Mouse (Mus musculus): ENCODE measurements at regions not wholly inside any gene's neighbourhood (a gene's known extent, or its start where the extent isn't known, plus 50 kb on each side); places are given as distances from the start of the nearest gene placed in this dataset.

DNA sequence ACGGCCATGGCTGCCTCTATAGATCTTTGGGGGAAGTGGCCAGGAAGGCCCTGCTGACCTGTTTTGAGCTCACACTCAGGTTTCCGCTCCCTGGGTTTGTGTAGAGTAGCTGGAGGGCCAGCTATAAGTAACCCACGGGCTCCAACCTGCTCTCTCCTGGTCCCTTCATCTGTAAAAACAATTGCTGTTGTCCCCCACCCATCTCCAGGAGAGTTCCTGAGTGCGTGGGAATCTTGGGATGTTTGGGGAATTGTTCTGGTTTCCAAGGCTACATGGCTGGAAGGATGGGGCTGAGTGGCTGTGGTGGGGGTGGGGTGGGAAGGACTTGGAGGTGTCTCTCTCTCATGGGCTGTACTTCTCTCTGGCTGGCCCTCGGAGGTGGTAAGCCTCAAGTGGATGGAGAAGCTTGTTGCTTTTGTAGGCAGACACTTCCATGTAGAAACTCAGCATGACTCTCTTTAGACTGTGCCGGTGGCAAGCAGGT lies 86.0 kb downstream of the Ackr3 start:
- Histone ChIP-seq H3K4me1 (replicated peaks) (peaks cover 47% of the 10 kb centered on the region), H3K9ac (no peak overlapping the region), H3K36me3 (no peaks in the 10 kb centered on the region), H3K27ac (ENCODE audit: poor library complexity, severe bottlenecking) (peak overlapping the region; percentile 75), H3K9me3 (replicated peaks) (no peaks in the 10 kb centered on the region), H3K4me3 (no peak overlapping the region), H3K4me2 (peak overlapping the region; percentile 12), H3K27me3 (replicated peaks) (peaks cover 5% of the 10 kb centered on the region; the same call in 1 of the 2 replicates)
- WGBS = 24% methylated on average over 6 of the region's 6 CpGs
- ATAC-seq (ENCODE audit: insufficient number of reproducible peaks, low FRiP score) = peak; percentile 56

DNA sequence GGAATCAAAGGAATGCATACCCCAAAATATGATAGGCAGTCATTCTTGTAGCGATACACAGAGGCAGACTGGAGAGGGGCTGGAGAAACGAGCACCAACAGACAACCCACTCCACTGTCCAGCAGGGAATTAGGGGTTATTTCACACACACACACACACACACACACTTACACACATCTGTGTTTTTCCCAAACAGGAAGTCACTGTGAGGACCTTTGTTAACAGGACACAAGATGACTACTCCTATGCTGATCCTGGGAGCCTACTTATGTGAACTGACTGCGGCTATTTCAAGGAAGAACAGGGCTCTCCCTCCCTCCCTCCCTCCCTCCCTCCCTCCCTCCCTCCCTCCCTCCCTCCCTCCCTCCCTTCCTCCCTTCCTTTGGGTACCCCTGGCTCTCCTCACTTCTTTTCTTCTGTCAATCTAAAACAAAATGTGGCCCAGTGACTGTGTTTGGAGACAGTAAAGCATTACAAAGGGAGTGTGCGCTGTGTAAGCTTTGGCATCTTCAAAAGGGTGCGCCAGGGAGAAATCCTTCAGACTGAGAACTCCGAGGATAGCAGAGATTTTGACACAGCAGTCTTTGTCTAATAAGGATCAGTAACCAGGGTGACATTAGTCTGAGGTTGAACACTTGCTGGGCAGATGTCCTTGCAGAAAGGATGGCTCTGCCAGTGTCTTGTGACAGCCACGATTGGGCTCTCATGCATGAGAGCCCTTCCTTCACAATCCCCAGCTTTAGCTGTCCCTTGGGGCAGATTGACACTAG lies 86.8 kb downstream of the Ackr3 start:
- ATAC-seq (ENCODE audit: insufficient number of reproducible peaks, low FRiP score) = no peak
- peak overlapping the region; percentile 75 for H3K27ac ChIP-seq (ENCODE audit: poor library complexity, severe bottlenecking)

DNA sequence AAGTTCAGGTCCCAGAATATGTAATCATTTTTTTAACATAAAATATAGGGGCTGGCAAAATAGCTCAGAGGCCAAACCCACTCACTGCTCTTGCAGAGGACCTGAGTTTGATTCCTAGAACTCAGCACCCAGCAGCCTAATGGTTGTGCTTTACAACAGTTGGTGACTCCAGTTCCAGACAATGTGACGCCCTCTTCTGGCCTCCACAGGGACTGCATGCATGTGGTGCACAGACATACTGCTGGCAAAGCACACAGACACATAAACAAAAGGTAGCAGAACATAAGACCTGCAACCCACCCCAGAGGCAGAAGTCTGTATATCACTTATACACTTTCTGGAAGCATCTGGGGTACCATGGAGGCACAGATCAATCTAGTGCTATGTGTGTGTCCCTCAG lies 87.5 kb downstream of the Ackr3 start:
- WGBS = 68% methylated on average over 1 of the region's 1 CpGs
- no peak overlapping the region for H3K9ac ChIP-seq

More for the DNA sequence above, 86.8 kb downstream of the Ackr3 start:
- Histone ChIP-seq H3K4me2 (no peak overlapping the region), H3K4me3 (no peak overlapping the region), H3K27me3 (replicated peaks) (peaks cover 5% of the 10 kb centered on the region; the same call in 1 of the 2 replicates), H3K9me3 (replicated peaks) (no peaks in the 10 kb centered on the region), H3K36me3 (no peaks in the 10 kb centered on the region), H3K4me1 (replicated peaks) (peaks cover 38% of the 10 kb centered on the region), H3K9ac (no peak overlapping the region)
- 67% methylated on average over 7 of the region's 7 CpGs for WGBS

DNA sequence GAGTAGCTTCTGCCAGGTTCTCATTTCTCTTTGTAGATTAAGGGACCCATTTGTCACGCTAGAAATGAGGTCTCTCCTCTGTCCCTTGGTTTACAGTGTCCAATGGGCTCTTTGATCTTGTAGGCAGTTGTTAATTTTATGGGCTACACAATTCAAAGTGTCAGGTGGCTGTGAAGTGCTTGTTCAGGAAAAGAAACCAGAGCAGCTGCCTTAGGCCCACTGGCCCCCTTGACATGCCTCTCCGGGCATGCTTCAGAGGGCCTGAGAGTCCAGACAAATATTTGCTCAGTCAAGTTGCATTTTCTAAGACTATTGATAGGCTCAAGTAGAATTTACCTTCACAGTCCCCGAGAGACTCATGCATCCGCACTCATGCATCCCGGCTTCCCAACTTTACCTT lies 94.0 kb downstream of the Ackr3 start:
- Histone ChIP-seq H3K36me3 (no peaks in the 10 kb centered on the region), H3K4me3 (no peak overlapping the region), H3K27me3 (replicated peaks) (no peaks in the 10 kb centered on the region), H3K4me1 (replicated peaks) (peaks cover 7% of the 10 kb centered on the region; the same call in 1 of the 2 replicates), H3K9ac (no peak overlapping the region), H3K4me2 (no peak overlapping the region), H3K9me3 (replicated peaks) (no peaks in the 10 kb centered on the region), H3K27ac (ENCODE audit: poor library complexity, severe bottlenecking) (no peak overlapping the region)
- 57% methylated on average over 5 of the region's 5 CpGs for WGBS
- ATAC-seq (ENCODE audit: insufficient number of reproducible peaks, low FRiP score) = no peak

More for the DNA sequence above, 87.5 kb downstream of the Ackr3 start:
- H3K4me3 ChIP-seq = no peak overlapping the region
- peaks cover 5% of the 10 kb centered on the region; the same call in 1 of the 2 replicates for H3K27me3 ChIP-seq (replicated peaks)
- ATAC-seq (ENCODE audit: insufficient number of reproducible peaks, low FRiP score) = no peak
- H3K9me3 ChIP-seq (replicated peaks) = no peaks in the 10 kb centered on the region
- no peak overlapping the region for H3K4me2 ChIP-seq
- H3K36me3 ChIP-seq = no peaks in the 10 kb centered on the region
- H3K4me1 ChIP-seq (replicated peaks) = peaks cover 33% of the 10 kb centered on the region
- H3K27ac ChIP-seq (ENCODE audit: poor library complexity, severe bottlenecking) = no peak overlapping the region

DNA sequence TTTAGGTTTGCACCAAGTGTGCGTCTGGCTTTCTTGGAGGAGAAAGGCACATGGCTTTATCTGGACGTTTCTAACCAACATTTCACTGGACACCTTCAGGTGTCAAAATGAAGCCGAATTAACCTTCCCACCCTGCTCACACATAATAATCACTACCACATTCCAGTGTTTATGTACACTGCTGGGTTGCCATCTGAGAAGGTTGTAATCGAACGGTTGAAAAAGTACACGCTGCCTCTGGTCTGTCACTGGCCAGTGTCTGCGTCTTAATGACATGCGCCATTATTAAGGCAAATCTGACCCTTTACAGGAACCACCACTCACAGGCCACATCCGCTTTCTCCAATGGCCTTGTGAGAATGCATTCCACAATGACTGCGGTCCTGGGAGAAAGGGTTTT lies 96.4 kb downstream of the Ackr3 start:
- ATAC-seq (ENCODE audit: insufficient number of reproducible peaks, low FRiP score) = no peak
- no peaks in the 10 kb centered on the region for H3K27me3 ChIP-seq (replicated peaks)
- peaks cover 4% of the 10 kb centered on the region for H3K9me3 ChIP-seq (replicated peaks)
- WGBS = 59% methylated on average over 10 of the region's 10 CpGs
- H3K36me3 ChIP-seq = no peaks in the 10 kb centered on the region
- H3K4me2 ChIP-seq = no peak overlapping the region
- no peak overlapping the region for H3K9ac ChIP-seq
- H3K4me1 ChIP-seq (replicated peaks) = peaks cover 7% of the 10 kb centered on the region; the same call in 1 of the 2 replicates
- H3K27ac ChIP-seq (ENCODE audit: poor library complexity, severe bottlenecking) = no peak overlapping the region
- no peak overlapping the region for H3K4me3 ChIP-seq

DNA sequence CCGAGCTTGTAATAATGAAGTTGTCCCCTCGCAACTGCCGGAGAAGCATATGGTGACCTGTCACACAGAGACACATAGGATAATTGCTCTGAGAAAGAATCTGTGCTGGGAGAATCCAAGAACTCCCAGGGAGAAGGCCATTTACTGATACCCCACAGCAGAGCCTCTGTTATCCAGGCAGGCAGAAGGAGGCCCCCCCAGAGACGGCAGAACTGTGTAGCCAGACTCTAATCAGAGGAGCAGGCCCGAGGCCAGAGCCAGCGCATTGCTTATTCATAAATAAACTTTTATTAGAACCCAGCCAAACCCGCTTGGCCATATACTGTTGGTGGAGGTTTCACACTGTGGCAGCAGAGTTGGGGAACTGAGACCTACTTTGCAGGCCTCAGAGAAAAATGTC lies 100.6 kb downstream of the Ackr3 start:
- no peak for ATAC-seq (ENCODE audit: insufficient number of reproducible peaks, low FRiP score)
- H3K9ac ChIP-seq = no peak overlapping the region
- no peak overlapping the region for H3K4me3 ChIP-seq
- no peaks in the 10 kb centered on the region for H3K27me3 ChIP-seq (replicated peaks)
- no peaks in the 10 kb centered on the region for H3K4me1 ChIP-seq (replicated peaks)
- H3K9me3 ChIP-seq (replicated peaks) = peaks cover 4% of the 10 kb centered on the region
- no peak overlapping the region for H3K27ac ChIP-seq (ENCODE audit: poor library complexity, severe bottlenecking)
- H3K36me3 ChIP-seq = no peaks in the 10 kb centered on the region
- 65% methylated on average over 7 of the region's 7 CpGs for WGBS
- H3K4me2 ChIP-seq = no peak overlapping the region

DNA sequence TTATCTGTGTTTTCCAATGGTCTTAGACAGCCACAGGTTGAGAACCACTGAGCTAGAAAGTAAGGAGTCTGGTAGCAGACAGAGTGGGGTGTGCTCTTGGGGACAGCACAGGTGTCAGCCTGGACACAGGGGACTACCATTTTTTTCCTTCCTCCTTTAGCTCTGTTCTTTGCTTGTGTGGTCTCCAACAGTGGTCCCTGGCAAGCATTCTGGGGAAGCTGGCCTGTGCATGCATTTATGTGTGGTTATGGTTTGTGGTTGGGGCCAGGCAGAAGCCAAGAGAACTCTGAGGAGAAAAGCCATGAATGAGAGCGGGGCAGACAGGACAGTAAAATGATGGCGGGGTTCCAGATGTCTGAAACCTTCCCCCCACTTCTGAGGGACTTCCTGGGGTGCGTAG lies 107.2 kb downstream of the Ackr3 start:
- no peaks in the 10 kb centered on the region; the same call in 1 of the 2 replicates for H3K27me3 ChIP-seq (replicated peaks)
- no peak for ATAC-seq (ENCODE audit: insufficient number of reproducible peaks, low FRiP score)
- H3K4me1 ChIP-seq (replicated peaks) = no peaks in the 10 kb centered on the region
- H3K27ac ChIP-seq (ENCODE audit: poor library complexity, severe bottlenecking) = no peak overlapping the region
- H3K36me3 ChIP-seq = no peaks in the 10 kb centered on the region
- no peak overlapping the region for H3K4me3 ChIP-seq
- H3K9me3 ChIP-seq (replicated peaks) = no peaks in the 10 kb centered on the region
- H3K4me2 ChIP-seq = no peak overlapping the region
- H3K9ac ChIP-seq = no peak overlapping the region
- WGBS = 71% methylated on average over 3 of the region's 3 CpGs

DNA sequence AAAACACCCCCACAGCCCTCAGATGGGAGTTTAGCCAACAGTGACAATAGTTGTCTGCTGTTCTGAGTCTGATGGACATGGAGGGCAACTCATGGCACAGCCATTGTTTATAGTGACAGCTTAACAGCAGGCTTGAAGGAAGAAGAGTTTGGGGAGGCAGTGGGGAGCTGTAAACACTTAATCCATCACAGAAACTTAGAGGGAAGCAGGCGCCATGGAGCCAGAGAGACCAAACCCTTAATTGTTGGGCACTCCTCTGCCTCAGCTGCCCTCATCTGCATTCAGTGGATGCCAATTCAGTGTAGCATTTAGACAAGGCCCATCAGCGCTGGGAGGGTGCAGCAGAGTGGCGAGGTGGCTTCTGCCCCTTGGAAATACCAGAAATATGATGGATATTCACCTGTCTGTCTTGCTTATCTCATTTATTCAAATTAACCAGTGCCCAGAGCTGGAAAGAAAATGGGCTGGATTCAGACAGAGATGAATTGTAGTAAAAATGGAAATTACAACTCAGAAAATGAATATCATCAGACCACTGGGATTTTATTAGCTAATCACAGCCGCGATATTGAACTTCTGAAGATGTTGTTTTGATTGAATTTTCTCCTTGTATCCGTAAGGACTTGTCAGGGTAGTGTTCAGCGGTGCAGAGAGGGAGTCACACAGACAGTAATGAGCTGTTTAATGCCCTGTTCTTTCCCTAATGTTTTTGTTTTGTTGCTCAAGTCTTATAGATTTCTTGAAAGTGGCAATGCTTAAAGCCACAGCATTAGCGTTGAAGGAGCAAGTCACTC lies 108.1 kb downstream of the Ackr3 start:
- ATAC-seq (ENCODE audit: insufficient number of reproducible peaks, low FRiP score) = no peak
- Histone ChIP-seq H3K4me1 (replicated peaks) (no peaks in the 10 kb centered on the region), H3K27ac (ENCODE audit: poor library complexity, severe bottlenecking) (no peak overlapping the region), H3K4me3 (no peak overlapping the region), H3K27me3 (replicated peaks) (no peaks in the 10 kb centered on the region; the same call in 1 of the 2 replicates), H3K4me2 (no peak overlapping the region), H3K9me3 (replicated peaks) (no peaks in the 10 kb centered on the region), H3K36me3 (no peaks in the 10 kb centered on the region), H3K9ac (no peak overlapping the region)
- 75% methylated on average over 8 of the region's 8 CpGs for WGBS

DNA sequence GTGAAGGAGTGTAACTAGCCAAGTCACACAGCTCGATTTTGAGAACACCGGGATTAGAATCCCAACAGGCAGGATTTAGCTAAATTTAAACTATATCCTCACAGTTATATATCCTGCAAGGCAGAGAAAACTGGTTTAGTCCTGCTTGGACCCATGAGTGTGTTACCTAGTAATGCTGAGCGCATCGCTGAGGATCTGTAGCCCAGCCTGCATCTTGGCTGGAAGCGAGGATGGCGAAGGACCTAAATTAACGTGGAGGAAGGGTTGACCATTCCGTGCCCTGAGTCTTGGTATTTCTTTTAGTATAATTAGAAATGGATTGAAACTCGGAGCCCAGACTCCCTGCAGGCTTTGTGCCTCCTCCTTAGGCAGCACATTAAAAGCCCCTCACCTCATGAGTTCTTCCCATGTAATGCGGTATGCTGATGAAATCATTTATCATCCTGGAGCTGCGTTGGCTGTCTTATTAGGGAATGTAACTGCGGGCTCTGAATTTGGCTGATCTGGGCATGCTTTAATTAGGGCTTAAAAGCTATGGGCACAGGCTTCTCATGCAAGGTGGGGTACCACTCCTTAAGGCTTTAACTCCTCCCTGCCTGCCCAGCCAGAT lies 110.1 kb downstream of the Ackr3 start:
- H3K4me1 ChIP-seq (replicated peaks) = no peaks in the 10 kb centered on the region
- H3K27ac ChIP-seq (ENCODE audit: poor library complexity, severe bottlenecking) = no peak overlapping the region
- H3K9ac ChIP-seq = no peak overlapping the region
- ATAC-seq (ENCODE audit: insufficient number of reproducible peaks, low FRiP score) = no peak
- 87% methylated on average over 12 of the region's 12 CpGs for WGBS
- no peaks in the 10 kb centered on the region for H3K9me3 ChIP-seq (replicated peaks)
- no peaks in the 10 kb centered on the region; the same call in 1 of the 2 replicates for H3K27me3 ChIP-seq (replicated peaks)
- H3K4me2 ChIP-seq = no peak overlapping the region
- H3K4me3 ChIP-seq = no peak overlapping the region
- no peaks in the 10 kb centered on the region for H3K36me3 ChIP-seq

DNA sequence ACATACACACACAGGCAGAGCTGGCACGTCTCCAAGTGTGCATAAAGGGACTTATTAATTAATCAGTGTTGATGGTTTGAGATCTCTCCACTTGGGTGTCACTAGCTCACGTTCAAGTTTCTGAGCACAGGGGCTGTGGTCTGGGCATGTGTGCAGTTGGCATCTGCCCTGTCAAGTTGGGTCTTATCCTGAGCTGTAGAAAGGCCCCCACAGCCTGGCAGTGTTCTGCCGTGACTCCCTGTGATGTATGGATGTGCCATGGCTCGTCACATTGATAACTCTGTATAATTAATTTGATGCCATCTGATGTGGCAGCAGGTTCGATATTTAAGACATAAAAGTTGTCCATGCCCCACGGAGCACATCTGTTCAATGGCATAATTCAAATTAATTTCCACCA lies 114.1 kb downstream of the Ackr3 start:
- no peak overlapping the region for H3K4me3 ChIP-seq
- H3K9ac ChIP-seq = no peak overlapping the region
- WGBS = 84% methylated on average over 6 of the region's 6 CpGs
- no peaks in the 10 kb centered on the region for H3K9me3 ChIP-seq (replicated peaks)
- H3K4me2 ChIP-seq = no peak overlapping the region
- H3K27ac ChIP-seq (ENCODE audit: poor library complexity, severe bottlenecking) = no peak overlapping the region
- no peaks in the 10 kb centered on the region; the same call in 1 of the 2 replicates for H3K27me3 ChIP-seq (replicated peaks)
- ATAC-seq (ENCODE audit: insufficient number of reproducible peaks, low FRiP score) = no peak
- H3K4me1 ChIP-seq (replicated peaks) = no peaks in the 10 kb centered on the region
- H3K36me3 ChIP-seq = no peaks in the 10 kb centered on the region

DNA sequence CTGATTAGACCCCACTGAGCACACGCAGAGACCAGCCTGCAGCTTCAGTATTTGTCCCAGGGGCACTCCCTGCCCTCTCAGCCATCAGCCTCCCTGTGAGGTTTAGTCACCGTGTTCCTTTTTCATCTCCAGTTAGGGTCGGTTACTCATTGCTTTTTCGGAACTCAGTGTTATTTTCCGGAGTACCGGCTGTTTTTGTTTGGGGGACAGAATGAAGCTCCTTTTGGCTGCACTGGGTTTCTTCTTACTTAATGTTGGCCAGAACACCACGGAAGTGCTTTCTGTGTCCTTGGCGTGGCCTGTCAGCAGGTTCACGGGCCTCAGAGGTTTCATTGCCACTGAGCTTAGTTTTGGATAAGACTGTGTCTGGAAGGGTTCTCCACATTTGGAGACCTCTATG lies 114.7 kb downstream of the Ackr3 start:
- Histone ChIP-seq H3K4me3 (no peak overlapping the region), H3K9ac (no peak overlapping the region), H3K27me3 (replicated peaks) (no peaks in the 10 kb centered on the region; the same call in 1 of the 2 replicates), H3K9me3 (replicated peaks) (no peaks in the 10 kb centered on the region), H3K36me3 (no peaks in the 10 kb centered on the region), H3K4me2 (no peak overlapping the region), H3K4me1 (replicated peaks) (no peaks in the 10 kb centered on the region), H3K27ac (ENCODE audit: poor library complexity, severe bottlenecking) (no peak overlapping the region)
- ATAC-seq (ENCODE audit: insufficient number of reproducible peaks, low FRiP score) = no peak
- WGBS = 75% methylated on average over 9 of the region's 9 CpGs
